In the genomic region with DNA sequence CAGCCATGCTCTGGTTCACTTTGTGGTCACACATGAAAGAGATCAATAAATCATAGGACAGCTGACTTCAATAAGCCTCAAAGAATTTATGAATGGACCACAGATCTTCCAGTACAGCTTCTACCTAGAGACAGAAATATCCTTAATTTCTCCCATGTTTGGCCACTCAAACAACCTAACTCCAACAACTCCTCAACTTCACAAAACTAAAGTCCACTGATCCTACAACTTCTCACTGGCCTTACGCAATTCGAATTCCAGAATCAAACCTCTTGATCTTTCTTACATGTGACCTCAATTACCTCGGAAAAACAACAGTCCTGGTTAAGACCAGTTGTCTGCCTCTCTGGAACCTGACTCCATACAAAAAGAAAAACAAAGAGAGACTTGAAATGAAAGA, we compare ENCODE assay signal across 15 mouse cellular contexts.
DNase-seq lines count a peak whose midpoint lies in the region.
"Had no signal": no experiment of that assay in that cellular context is flagged by ENCODE, and none has a peak within 500 bp of the region (broad histone marks: within the 10 kb centered on the region; RNA-seq: fewer than 3 reads in every experiment).

No protein-coding gene starts in this region.

- peak; percentile 17 for DNase-seq in embryo, embryonic 10 days (ENCODE audit: low spot score)
- no peak for DNase-seq in embryo, embryonic 9.5 days (ENCODE audit: extremely low spot score)
- DNase-seq in 3T3-L1 (ENCODE audit: low read depth, low spot score): peak; percentile 7
- DNase-seq in embryo, embryonic 11.5 days (ENCODE audit: low read depth, low spot score): peak; percentile 20
- peak; percentile 61 for DNase-seq in mesoderm, embryonic 11.5 days (ENCODE audit: low read depth, low spot score)
- no peak for DNase-seq in testis, postnatal 10 days (ENCODE audit: low spot score)
- DNase-seq in adrenal gland, postnatal 36 days: no peak
- DNase-seq: adrenal gland, adult 8-10 months; cerebellum, adult 18-20 months; cerebellum, postnatal 14 days; kidney, adult 8-10 months; kidney, postnatal 14 days; layer of hippocampus, postnatal 36 days; right cerebral cortex, postnatal 25 days; thymus, postnatal 25 days had no signal

Comparison
In these comparisons a context has a peak if more than half of its experiments do, and no peak if none do; other contexts are left out.
1. DNase-seq: peak in embryo, embryonic 10 days (single experiment), 3T3-L1 (single experiment), embryo, embryonic 11.5 days (single experiment) and mesoderm, embryonic 11.5 days (single experiment); none in embryo, embryonic 9.5 days (single experiment), testis, postnatal 10 days (single experiment) and adrenal gland, postnatal 36 days (0 of 2).